Mouse (Mus musculus): ENCODE results near the gene Rce1. TPM values are rescaled to one million over a fixed set of nuclear protein-coding genes. Genes with fewer than 3 reads are reported as not detected.
"Not testable (repeated sequence)": the region's sequence is repeated elsewhere in the genome, so short reads cannot be mapped to it uniquely, and the experiment has no call there.

Rce1 gene
- polyA plus RNA-seq, 1 experiment from 2014 or later: 74.4 TPM

- WGBS: 57% methylated on average over 3 of the region's 3 CpGs
- no peak overlapping the region for H3K27ac ChIP-seq
Measured at GRCm38 (mm10) chr19:4588430-4588829, 37.0 kb downstream of the Rce1 start.

GRCm38 (mm10) chr19:4587426-4587825, 38.0 kb downstream of the Rce1 start:
- Histone ChIP-seq H3K27me3 (no peaks in the 10 kb centered on the region), H3K4me2 (no peak overlapping the region), H3K9me3 (no peaks in the 10 kb centered on the region), H3K4me1 (no peaks in the 10 kb centered on the region), H3K27ac (no peak overlapping the region), H3K4me3 (no peak overlapping the region), H3K36me3 (no peaks in the 10 kb centered on the region), H3K9ac (no peak overlapping the region)
- no peak for ATAC-seq (ENCODE audit: borderline replicate concordance, extremely low read depth, low FRiP score, low TSS enrichment)
- 55% methylated on average over 2 of the region's 2 CpGs for WGBS

More at GRCm38 (mm10) chr19:4588430-4588829, 37.0 kb downstream of the Rce1 start:
- no peak for ATAC-seq (ENCODE audit: borderline replicate concordance, extremely low read depth, low FRiP score, low TSS enrichment)
- H3K4me1 ChIP-seq: no peaks in the 10 kb centered on the region
- no peak overlapping the region for H3K9ac ChIP-seq
- no peak overlapping the region for H3K4me2 ChIP-seq
- H3K36me3 ChIP-seq: no peaks in the 10 kb centered on the region
- no peak overlapping the region for H3K4me3 ChIP-seq
- H3K9me3 ChIP-seq: no peaks in the 10 kb centered on the region
- H3K27me3 ChIP-seq: no peaks in the 10 kb centered on the region

GRCm38 (mm10) chr19:4586783-4587182, 38.7 kb downstream of the Rce1 start:
- H3K4me1 ChIP-seq; H3K27ac ChIP-seq; ATAC-seq (ENCODE audit: borderline replicate concordance, extremely low read depth, low FRiP score, low TSS enrichment); H3K36me3 ChIP-seq; H3K9me3 ChIP-seq; H3K4me2 ChIP-seq; H3K9ac ChIP-seq; H3K4me3 ChIP-seq; H3K27me3 ChIP-seq: not testable (repeated sequence)

- WGBS: 47% methylated on average over 2 of the region's 2 CpGs
- Histone ChIP-seq H3K4me2 (no peak overlapping the region), H3K27ac (no peak overlapping the region), H3K36me3 (no peaks in the 10 kb centered on the region), H3K9me3 (no peaks in the 10 kb centered on the region), H3K4me1 (no peaks in the 10 kb centered on the region), H3K27me3 (no peaks in the 10 kb centered on the region), H3K9ac (no peak overlapping the region), H3K4me3 (no peak overlapping the region)
- ATAC-seq (ENCODE audit: borderline replicate concordance, extremely low read depth, low FRiP score, low TSS enrichment): no peak
Measured at GRCm38 (mm10) chr19:4583856-4584255, 41.6 kb downstream of the Rce1 start.

- WGBS: 50% methylated on average over 5 of the region's 5 CpGs
- no peak overlapping the region for H3K27ac ChIP-seq
- no peaks in the 10 kb centered on the region for H3K36me3 ChIP-seq
Measured at GRCm38 (mm10) chr19:4579296-4579695, 46.1 kb downstream of the Rce1 start.

GRCm38 (mm10) chr19:4578799-4579198, 46.6 kb downstream of the Rce1 start:
- Histone ChIP-seq H3K27me3 (no peaks in the 10 kb centered on the region), H3K9me3 (no peaks in the 10 kb centered on the region), H3K4me3 (no peak overlapping the region), H3K4me2 (no peak overlapping the region), H3K27ac (no peak overlapping the region), H3K9ac (no peak overlapping the region), H3K4me1 (no peaks in the 10 kb centered on the region), H3K36me3 (no peaks in the 10 kb centered on the region)
- WGBS: 33% methylated on average over 2 of the region's 2 CpGs
- ATAC-seq (ENCODE audit: borderline replicate concordance, extremely low read depth, low FRiP score, low TSS enrichment): no peak; the same call in 1 of the 2 replicates

More at GRCm38 (mm10) chr19:4579296-4579695, 46.1 kb downstream of the Rce1 start:
- ATAC-seq (ENCODE audit: borderline replicate concordance, extremely low read depth, low FRiP score, low TSS enrichment): no peak
- Histone ChIP-seq H3K4me2 (no peak overlapping the region), H3K27me3 (no peaks in the 10 kb centered on the region), H3K4me3 (no peak overlapping the region), H3K9ac (no peak overlapping the region), H3K9me3 (no peaks in the 10 kb centered on the region), H3K4me1 (no peaks in the 10 kb centered on the region)

GRCm38 (mm10) chr19:4573241-4573640, 52.2 kb downstream of the Rce1 start:
- no peak overlapping the region for H3K4me2 ChIP-seq
- WGBS: 80% methylated on average over 1 of the region's 1 CpGs
- H3K27ac ChIP-seq: no peak overlapping the region
- no peak for ATAC-seq (ENCODE audit: borderline replicate concordance, extremely low read depth, low FRiP score, low TSS enrichment)
- no peak overlapping the region for H3K4me3 ChIP-seq
- H3K9ac ChIP-seq: no peak overlapping the region
- H3K36me3 ChIP-seq: no peaks in the 10 kb centered on the region
- no peaks in the 10 kb centered on the region for H3K4me1 ChIP-seq
- H3K27me3 ChIP-seq: no peaks in the 10 kb centered on the region
- H3K9me3 ChIP-seq: no peaks in the 10 kb centered on the region

Small RNA genes within 50 kb of the gene (microRNA-seq; reads per million reads assigned to microRNA genes)
- gene Mir6986: 0.56 reads per million

Other genes with a start within 250 kb of the Rce1 start
- 37.8 and 40.9 TPM in 2 replicates for gene Kdm2a, start 227.4 kb downstream of the Rce1 start, polyA plus RNA-seq (2015; fragmentation: Nextera tagmentation; extraction: Ambion mirVana)
- gene Rhod, start 186.2 kb downstream of the Rce1 start, polyA plus RNA-seq (2015; fragmentation: Nextera tagmentation; extraction: Ambion mirVana): 37.9 and 45.3 TPM in 2 replicates
- gene Syt12, start 148.2 kb downstream of the Rce1 start, polyA plus RNA-seq (2015; fragmentation: Nextera tagmentation; extraction: Ambion mirVana): 1.1 and 1.2 TPM in 2 replicates
- not detected in 2 replicates for gene 2010003K11Rik, start 127.1 kb downstream of the Rce1 start, polyA plus RNA-seq (2015; fragmentation: Nextera tagmentation; extraction: Ambion mirVana)
- 17.7 and 18.5 TPM in 2 replicates for gene Pcx, start 115.2 kb downstream of the Rce1 start, polyA plus RNA-seq (2015; fragmentation: Nextera tagmentation; extraction: Ambion mirVana)
- gene Lrfn4, start 10.0 kb downstream of the Rce1 start, polyA plus RNA-seq (2015; fragmentation: Nextera tagmentation; extraction: Ambion mirVana): 6.5 and 6.8 TPM in 2 replicates
- gene Gm960, start 73.0 kb upstream of the Rce1 start, polyA plus RNA-seq (2015; fragmentation: Nextera tagmentation; extraction: Ambion mirVana): 2.2 and 3.1 TPM in 2 replicates
- 1.1 and 1.4 TPM in 2 replicates for gene Sptbn2, start 85.5 kb upstream of the Rce1 start, polyA plus RNA-seq (2015; fragmentation: Nextera tagmentation; extraction: Ambion mirVana)
- 60.8 and 62.7 TPM in 2 replicates for gene Rbm4b, start 130.9 kb upstream of the Rce1 start, polyA plus RNA-seq (2015; fragmentation: Nextera tagmentation; extraction: Ambion mirVana)
- 57.6 and 64.1 TPM in 2 replicates for gene Rbm4, start 168.3 kb upstream of the Rce1 start, polyA plus RNA-seq (2015; fragmentation: Nextera tagmentation; extraction: Ambion mirVana)
- 21.3 and 32.8 TPM in 2 replicates for gene Gm21992, start 186.0 kb upstream of the Rce1 start, polyA plus RNA-seq (2015; fragmentation: Nextera tagmentation; extraction: Ambion mirVana)
- gene Rbm14, start 186.0 kb upstream of the Rce1 start, polyA plus RNA-seq (2015; fragmentation: Nextera tagmentation; extraction: Ambion mirVana): 91.3 and 95.3 TPM in 2 replicates
- gene Ccs, start 213.7 kb upstream of the Rce1 start, polyA plus RNA-seq (2015; fragmentation: Nextera tagmentation; extraction: Ambion mirVana): 51.2 and 53.3 TPM in 2 replicates
- gene Ccdc87, start 213.7 kb upstream of the Rce1 start, polyA plus RNA-seq (2015; fragmentation: Nextera tagmentation; extraction: Ambion mirVana): 0.20 and 0.33 TPM in 2 replicates
- 21.8 and 25.3 TPM in 2 replicates for gene Ctsf, start 229.5 kb upstream of the Rce1 start, polyA plus RNA-seq (2015; fragmentation: Nextera tagmentation; extraction: Ambion mirVana)

All from lung, embryonic 15.5 days (tissue).